Mouse (Mus musculus) stomach, embryonic 14.5 days (tissue): Measurements from ENCODE around the gene Tbc1d2. TPM values are rescaled to one million over a fixed set of nuclear protein-coding genes. Genes with fewer than 3 reads are reported as not detected.

Experiments
- ATAC-seq: fragments of 200-750 bp; cut with Nextera tagmentation; 2 replicates; pipeline ENCODE4 v1.8.0; 2017; ENCODE audit warnings: low read depth, moderate TSS enrichment; ENCODE audit not compliant: insufficient number of reproducible peaks, insufficient read depth, low FRiP score
- H3K27ac ChIP-seq: fragments of 300-500 bp; sonication (generic); 2 replicates; pipeline ENCODE4 v1.5.1; 2014; ENCODE audit warnings: mild to moderate bottlenecking, low read length, moderate library complexity, mixed read lengths
- H3K27me3 ChIP-seq: fragments of 300-500 bp; sonication (generic); 2 replicates; pipeline ENCODE4 v1.6.1; 2014; ENCODE audit warnings: low read length, control low read depth, mixed read lengths; ENCODE audit not compliant: control insufficient read depth, insufficient read depth
- H3K36me3 ChIP-seq: fragments of 300-500 bp; sonication (generic); 2 replicates; pipeline ENCODE4 v1.6.1; 2014; ENCODE audit warnings: mild to moderate bottlenecking, control low read depth, low read length, moderate library complexity, mixed read lengths; ENCODE audit not compliant: control insufficient read depth, insufficient read depth
- H3K4me1 ChIP-seq: fragments of 300-500 bp; sonication (generic); 2 replicates; pipeline ENCODE4 v1.6.1; 2014; ENCODE audit warnings: low read length, control low read depth, mixed read lengths; ENCODE audit not compliant: control insufficient read depth, insufficient read depth
- H3K4me2 ChIP-seq: fragments of 300-500 bp; sonication (generic); replicated peaks from 2 replicates; pipeline ENCODE4 v1.6.1; 2014; ENCODE audit warnings: low read depth, low read length, control low read depth
- H3K4me3 ChIP-seq: fragments of 300-500 bp; sonication (generic); 2 replicates; pipeline ENCODE4 v1.5.1; 2014; ENCODE audit warnings: low read depth, low read length, control low read depth
- H3K9ac ChIP-seq: fragments of 300-500 bp; sonication (generic); replicated peaks from 2 replicates; pipeline ENCODE4 v1.6.1; 2014; ENCODE audit warnings: low read depth, mild to moderate bottlenecking, control low read depth, low read length, moderate library complexity, mixed read lengths
- H3K9me3 ChIP-seq: fragments of 300-500 bp; sonication (generic); 2 replicates; pipeline ENCODE4 v1.6.1; 2016; ENCODE audit warnings: low read depth, low read length, control low read depth; ENCODE audit not compliant: control insufficient read depth
- WGBS: fragments of 180-500 bp; shearing (Covaris S2); extraction: QIAGEN DNeasy Blood & Tissue Kit; methylation state at CpG from one replicate; pipeline ENCODE4 v1.1.7; 2014; 5-methylcytosine and 5-hydroxymethylcytosine counted together
- polyA plus RNA-seq: library from polyadenylated mRNA; unstranded; fragments of >200 nt; fragmentation: Nextera tagmentation; extraction: Ambion mirVana; gene quantifications from 2 replicates; pipeline ENCODE4 v1.2.1, GENCODE M21; 2014

Tbc1d2 gene
- polyA plus RNA-seq, 1 experiment from 2014 or later, result 2.3 TPM

DNA sequence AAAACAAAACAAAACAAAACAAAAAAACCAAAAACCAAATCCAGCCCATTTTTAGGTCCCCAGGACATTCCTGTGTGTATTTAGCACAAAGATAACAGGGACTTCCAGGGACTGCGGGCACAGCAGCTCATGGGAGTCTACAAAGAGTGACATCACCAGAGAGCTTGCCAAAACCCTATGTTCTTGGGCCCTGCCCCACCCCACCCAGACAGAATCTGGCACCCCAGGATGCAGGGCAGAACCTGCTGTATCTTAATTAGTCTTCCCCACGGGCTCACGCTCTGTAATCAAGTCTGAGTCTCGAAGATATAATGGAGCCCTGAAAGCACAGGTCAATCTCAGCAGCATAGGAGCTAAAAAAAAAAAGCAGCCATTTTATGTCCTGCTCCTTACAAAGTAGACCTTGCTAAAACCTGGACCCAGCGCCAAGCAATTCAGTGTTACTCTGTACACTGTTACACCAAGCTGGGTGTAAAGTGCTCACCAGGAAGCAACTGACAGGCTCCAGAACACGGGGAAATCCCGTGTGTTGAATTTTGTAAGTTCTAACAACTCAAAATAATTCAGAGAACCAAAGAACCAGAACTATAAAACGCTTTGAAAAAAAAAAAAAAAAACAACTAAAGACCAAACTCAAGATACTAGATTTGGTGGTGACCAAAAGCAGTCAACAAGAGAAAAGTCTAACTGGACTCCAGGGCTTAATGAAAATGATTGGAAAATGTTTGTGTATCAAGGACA lies 82.9 kb downstream of the Tbc1d2 start:
- no peak overlapping the region for H3K4me3 ChIP-seq
- ATAC-seq, result no peak
- H3K27me3 ChIP-seq, result no peaks in the 10 kb centered on the region
- 78% methylated on average over 8 of the region's 8 CpGs for WGBS
- no peak overlapping the region for H3K27ac ChIP-seq
- H3K9me3 ChIP-seq, result no peaks in the 10 kb centered on the region
- H3K4me2 ChIP-seq, result no peak overlapping the region
- H3K4me1 ChIP-seq, result no peaks in the 10 kb centered on the region
- no peaks in the 10 kb centered on the region for H3K36me3 ChIP-seq
- H3K9ac ChIP-seq, result no peak overlapping the region

DNA sequence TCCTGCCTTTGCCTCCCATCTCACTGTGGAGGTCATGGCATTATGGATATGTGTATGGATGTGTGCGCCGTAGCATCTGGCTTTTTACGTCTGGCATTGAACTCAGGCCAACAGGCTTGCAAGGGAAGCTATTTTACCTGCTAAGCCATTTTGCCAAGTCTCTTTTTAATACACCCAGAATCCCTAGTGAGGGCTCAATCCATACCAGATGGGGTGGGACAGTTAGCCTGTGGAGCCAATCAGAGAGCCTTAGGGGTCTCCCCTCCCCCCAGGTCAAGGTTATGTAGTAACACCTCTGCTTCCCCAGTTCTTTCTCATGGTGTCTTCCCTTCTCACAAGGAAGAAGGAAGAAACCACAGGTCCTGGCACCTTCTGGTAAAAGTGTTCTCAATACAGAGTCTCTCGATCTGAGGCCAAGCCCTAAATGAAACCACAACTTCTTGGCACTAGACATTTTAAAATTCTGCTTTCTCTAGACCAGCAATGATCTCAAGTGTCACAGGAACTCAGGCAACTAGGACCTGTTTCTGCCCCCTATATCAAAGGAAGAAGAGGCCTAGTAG lies 84.5 kb downstream of the Tbc1d2 start:
- no peak for ATAC-seq
- 93% methylated on average over 4 of the region's 4 CpGs for WGBS
- no peak overlapping the region for H3K9ac ChIP-seq

DNA sequence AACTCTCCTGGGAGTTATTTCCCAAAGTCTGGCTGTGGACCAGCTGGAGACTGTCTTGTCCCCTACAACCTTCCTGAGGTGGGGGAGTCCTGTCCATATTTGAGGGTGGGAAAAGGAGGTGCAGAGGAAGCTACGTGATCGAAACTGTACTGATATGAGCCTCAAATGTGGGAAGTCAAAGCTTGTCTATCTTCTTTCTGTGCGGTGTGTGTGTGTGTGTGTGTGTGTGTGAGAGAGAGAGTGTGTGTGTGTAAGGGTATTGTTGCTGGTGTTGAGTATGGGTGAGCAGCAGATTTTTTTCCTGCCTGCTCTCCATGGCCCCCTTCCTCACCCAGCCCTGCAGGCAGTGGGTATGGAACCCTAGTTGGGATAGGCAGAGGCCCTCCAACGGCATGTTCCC lies 85.8 kb downstream of the Tbc1d2 start:
- no peak overlapping the region for H3K4me3 ChIP-seq
- H3K27ac ChIP-seq, result no peak overlapping the region
- ATAC-seq, result no peak

More for the DNA sequence above, 84.5 kb downstream of the Tbc1d2 start:
- no peaks in the 10 kb centered on the region for H3K27me3 ChIP-seq
- H3K4me1 ChIP-seq, result no peaks in the 10 kb centered on the region
- H3K9me3 ChIP-seq, result no peaks in the 10 kb centered on the region
- no peak overlapping the region for H3K27ac ChIP-seq
- no peaks in the 10 kb centered on the region for H3K36me3 ChIP-seq
- no peak overlapping the region for H3K4me2 ChIP-seq
- H3K4me3 ChIP-seq, result no peak overlapping the region

DNA sequence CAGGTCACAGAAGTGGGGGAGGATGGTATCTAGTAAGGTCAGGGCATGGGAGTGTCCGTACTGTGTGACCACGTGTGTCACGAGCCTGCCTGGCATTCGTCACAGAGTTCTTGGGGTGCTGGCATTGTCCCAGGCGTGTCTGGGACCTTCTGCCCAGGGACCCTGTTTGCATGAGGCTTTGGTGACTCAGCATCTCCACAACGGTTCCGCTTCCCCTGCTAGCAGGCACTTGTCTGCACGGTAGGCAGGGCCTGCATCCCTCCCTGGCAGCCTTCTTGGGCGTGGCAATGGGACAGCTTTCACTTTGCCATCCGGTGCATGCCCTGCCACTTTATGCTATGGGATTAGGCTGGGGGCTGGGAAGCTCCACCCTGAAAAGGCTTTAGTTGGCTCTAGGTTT lies 86.2 kb downstream of the Tbc1d2 start:
- ATAC-seq, result no peak
- no peaks in the 10 kb centered on the region for H3K9me3 ChIP-seq
- WGBS, result 56% methylated on average over 10 of the region's 10 CpGs
- no peaks in the 10 kb centered on the region for H3K36me3 ChIP-seq
- H3K9ac ChIP-seq, result no peak overlapping the region
- H3K27me3 ChIP-seq, result no peaks in the 10 kb centered on the region
- no peak overlapping the region for H3K4me2 ChIP-seq
- H3K4me1 ChIP-seq, result no peaks in the 10 kb centered on the region
- no peak overlapping the region for H3K27ac ChIP-seq
- no peak overlapping the region for H3K4me3 ChIP-seq

More for the DNA sequence above, 85.8 kb downstream of the Tbc1d2 start:
- 84% methylated on average over 4 of the region's 4 CpGs for WGBS
- Histone ChIP-seq H3K9ac (no peak overlapping the region), H3K4me2 (no peak overlapping the region), H3K36me3 (no peaks in the 10 kb centered on the region), H3K27me3 (no peaks in the 10 kb centered on the region), H3K4me1 (no peaks in the 10 kb centered on the region), H3K9me3 (no peaks in the 10 kb centered on the region)

DNA sequence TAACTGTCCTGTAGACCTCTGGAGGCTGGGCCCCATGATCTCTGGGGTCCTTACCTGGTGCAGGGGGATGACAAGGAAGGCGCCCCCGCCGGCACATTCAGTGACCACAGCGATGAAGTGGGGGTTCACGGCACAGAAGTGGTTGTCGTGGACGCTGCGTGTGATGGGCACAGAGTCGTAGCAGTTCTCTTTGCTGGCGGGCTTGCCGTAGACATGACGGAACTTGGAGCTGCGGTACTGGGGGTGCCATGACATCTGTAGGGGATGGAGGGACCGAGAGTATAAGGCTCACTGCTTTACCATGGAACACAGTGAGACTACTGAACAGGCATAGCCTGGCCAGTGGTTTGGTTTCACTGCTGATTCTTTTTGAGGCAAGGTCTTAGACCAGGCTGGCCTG lies 87.2 kb downstream of the Tbc1d2 start:
- WGBS, result 94% methylated on average over 14 of the region's 14 CpGs
- no peak overlapping the region for H3K4me2 ChIP-seq
- H3K4me3 ChIP-seq, result no peak overlapping the region
- no peaks in the 10 kb centered on the region for H3K4me1 ChIP-seq
- no peak overlapping the region for H3K27ac ChIP-seq
- ATAC-seq, result no peak
- H3K9me3 ChIP-seq, result no peaks in the 10 kb centered on the region
- no peaks in the 10 kb centered on the region for H3K36me3 ChIP-seq
- no peaks in the 10 kb centered on the region for H3K27me3 ChIP-seq
- no peak overlapping the region for H3K9ac ChIP-seq

DNA sequence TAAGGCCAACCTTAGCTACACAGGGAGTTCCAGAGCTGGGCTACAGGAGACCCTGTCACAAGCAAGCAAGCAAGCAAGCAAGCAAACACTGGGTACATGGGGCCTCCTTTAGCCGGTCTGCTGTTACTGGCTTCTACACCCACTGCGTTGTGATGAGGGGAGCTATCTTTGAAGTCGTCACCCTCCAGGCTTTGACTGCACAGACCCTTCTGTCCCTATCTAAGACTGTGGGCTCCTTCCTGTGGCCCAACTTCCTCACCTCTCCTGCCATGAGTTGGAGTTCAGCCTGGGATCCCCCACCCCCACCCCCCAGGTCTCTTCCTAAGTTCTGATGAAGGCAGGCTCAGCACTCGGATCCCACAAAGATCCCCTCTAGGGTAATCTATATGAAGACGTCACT lies 88.0 kb downstream of the Tbc1d2 start:
- Histone ChIP-seq H3K4me2 (no peak overlapping the region), H3K36me3 (no peaks in the 10 kb centered on the region), H3K27me3 (no peaks in the 10 kb centered on the region), H3K4me1 (no peaks in the 10 kb centered on the region), H3K27ac (no peak overlapping the region), H3K9me3 (no peaks in the 10 kb centered on the region), H3K9ac (no peak overlapping the region), H3K4me3 (no peak overlapping the region)
- ATAC-seq, result no peak
- 79% methylated on average over 5 of the region's 5 CpGs for whole genome bisulfite sequencing

DNA sequence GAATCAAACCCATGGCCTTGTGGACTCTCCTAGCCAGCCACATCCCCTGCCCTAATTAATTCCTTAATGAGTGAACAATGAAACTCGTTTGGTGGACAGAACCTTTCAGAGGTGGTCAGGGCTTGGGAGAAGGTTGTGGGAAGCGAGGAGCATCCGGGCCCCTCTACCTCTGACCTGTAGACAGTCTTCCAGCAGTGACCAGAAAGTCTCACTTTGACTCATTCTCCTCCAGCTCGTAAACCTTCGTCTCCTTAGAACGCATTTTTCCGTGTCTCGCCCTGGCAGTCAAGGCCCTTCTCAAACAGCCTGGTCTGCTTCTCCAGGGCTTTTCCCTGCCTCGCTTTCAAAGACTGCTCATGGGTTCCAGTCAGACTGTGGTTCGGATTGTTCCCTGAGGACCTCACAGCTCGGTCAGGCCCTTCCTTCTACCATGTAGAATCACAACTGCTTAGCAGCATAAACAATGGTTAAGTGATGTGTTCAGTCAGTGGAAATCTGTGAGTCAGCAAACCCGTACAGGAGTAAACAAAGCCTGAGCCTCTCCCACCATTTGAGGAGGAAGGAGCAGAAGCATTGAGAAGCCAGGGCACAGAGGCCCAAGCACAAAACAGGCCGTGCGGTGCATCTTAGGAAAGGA lies 89.8 kb downstream of the Tbc1d2 start:
- Histone ChIP-seq H3K4me2 (no peak overlapping the region), H3K4me3 (no peak overlapping the region), H3K9me3 (no peaks in the 10 kb centered on the region), H3K36me3 (no peaks in the 10 kb centered on the region), H3K27ac (no peak overlapping the region), H3K9ac (no peak overlapping the region), H3K4me1 (no peaks in the 10 kb centered on the region), H3K27me3 (no peaks in the 10 kb centered on the region)
- 70% methylated on average over 14 of the region's 14 CpGs for WGBS
- ATAC-seq, result no peak

DNA sequence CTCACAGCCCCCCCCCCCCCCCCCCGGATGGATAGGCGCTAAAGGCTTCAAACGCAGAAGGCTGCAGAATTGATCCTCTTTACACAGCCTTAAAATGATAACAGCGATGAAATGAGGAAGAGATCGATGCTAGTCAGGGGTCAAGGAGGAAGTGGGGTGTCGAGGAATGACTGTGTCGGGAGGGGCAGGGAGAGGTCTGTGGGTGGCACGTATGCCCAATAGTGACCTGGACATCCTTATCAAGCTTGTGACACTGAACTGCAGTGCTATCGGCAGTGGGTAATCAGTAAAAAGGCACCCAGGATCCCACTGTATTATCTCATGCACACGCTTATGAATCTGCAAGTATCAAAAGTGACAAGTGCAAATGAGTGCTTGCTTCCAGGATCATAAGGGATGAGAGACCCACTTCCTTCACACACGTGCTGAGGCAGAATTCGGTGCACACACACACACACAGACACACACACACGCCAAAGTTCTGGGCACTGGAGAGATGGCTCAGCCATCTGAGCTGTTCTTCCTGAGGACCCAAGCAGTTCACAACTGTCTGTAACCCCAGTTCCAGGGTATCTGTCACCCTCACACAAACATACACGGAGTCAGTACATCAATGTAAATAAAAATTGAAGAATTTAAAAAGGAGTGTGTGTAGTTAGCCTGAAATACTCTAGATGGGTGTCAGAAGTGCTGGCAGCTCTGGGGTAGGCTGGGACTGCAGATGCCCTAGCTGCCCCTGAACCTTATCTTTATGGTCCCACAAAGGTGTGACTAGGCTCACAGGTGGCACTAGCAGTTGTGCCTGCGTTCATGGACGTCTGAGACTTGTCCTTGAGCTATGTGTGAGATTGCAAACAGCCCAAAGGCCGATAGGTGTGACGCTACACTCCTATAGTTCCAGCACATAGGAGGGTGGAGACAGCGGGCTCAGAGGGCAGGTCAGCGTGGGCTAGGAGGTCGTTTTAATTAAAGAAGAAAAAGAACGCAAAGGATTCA lies 91.0 kb downstream of the Tbc1d2 start:
- Histone ChIP-seq H3K27me3 (no peaks in the 10 kb centered on the region), H3K27ac (no peak overlapping the region), H3K4me2 (no peak overlapping the region), H3K4me1 (no peaks in the 10 kb centered on the region), H3K9ac (no peak overlapping the region), H3K4me3 (no peak overlapping the region), H3K9me3 (no peaks in the 10 kb centered on the region), H3K36me3 (no peaks in the 10 kb centered on the region)
- no peak for ATAC-seq
- WGBS, result 55% methylated on average over 22 of the region's 22 CpGs
